Mouse (Mus musculus) thymus, adult 2 months (tissue): ENCODE data around the gene Sema3a.

Experiments used
- CTCF ChIP-seq: fragments of 200-500 bp; IDR thresholded peaks from 2 replicates; pipeline ENCODE4 v1.5.1; 2012; ENCODE audit warnings: mild to moderate bottlenecking, control low read depth, low read length, moderate library complexity, borderline replicate concordance; ENCODE audit not compliant: control insufficient read depth, poor library complexity, insufficient read depth; ENCODE audit errors: extremely low read depth
- POLR2A ChIP-seq: fragments of 200-500 bp; IDR thresholded peaks from 2 replicates; pipeline ENCODE4 v1.6.1; 2012; ENCODE audit warnings: mild to moderate bottlenecking, low read length, control low read depth, moderate library complexity; ENCODE audit not compliant: control insufficient read depth, poor library complexity, insufficient read depth; ENCODE audit errors: extremely low read depth

DNA sequence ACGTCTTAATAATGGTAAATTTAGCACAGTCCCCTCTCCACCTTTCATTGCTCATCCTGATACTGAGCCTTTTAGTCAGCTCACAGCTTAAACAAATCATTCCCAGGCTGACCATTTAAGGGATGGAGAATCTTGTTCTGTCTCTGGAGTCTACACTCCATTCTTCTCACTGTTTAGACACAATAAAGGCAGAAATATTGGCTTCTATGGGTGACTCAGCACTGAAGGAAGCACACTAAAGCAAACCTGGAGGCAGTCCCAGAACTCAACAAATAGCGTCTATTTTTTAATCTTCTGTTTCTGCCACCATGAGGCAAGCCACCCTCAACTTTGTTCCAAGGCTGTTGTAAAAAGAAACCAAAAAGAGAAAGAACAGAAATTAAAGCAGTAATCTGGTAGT, 374.6 kb downstream of the Sema3a start:
- TF ChIP-seq CTCF: no peak
- no peak for TF ChIP-seq POLR2A
